Mouse (Mus musculus) right cerebral cortex, adult 18-20 months (tissue): ENCODE results near the gene Fem1b.

Experiments
- DNase-seq: peaks from one replicate; pipeline ENCODE4 v3.0.0; 2022; ENCODE audit warnings: mixed read lengths

The Fem1b gene

DNA sequence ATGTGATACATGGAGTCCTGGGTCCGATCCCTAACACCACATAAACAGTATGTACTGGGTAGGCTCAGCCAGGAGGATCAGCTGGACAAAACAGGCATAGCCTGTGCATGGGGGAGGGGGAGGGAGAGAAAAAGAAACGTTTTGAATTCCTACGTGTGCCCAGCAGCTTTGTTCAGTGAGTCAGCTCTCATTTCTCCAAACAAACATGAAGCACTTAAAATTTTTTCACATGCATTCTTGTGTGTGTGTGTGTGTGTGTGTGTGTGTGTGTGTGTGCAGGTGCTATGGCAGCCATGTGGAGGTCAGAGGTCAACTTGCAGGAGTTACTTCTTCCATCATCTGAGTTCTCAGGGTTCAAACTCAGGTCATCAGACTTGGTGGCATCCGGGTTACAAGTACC lies 36.3 kb downstream of the Fem1b start:
- DNase-seq = no peak

GRCm38 (mm10) chr9:62772746-62773145 lies 39.0 kb downstream of the Fem1b start:
- DNase-seq = no peak

DNA sequence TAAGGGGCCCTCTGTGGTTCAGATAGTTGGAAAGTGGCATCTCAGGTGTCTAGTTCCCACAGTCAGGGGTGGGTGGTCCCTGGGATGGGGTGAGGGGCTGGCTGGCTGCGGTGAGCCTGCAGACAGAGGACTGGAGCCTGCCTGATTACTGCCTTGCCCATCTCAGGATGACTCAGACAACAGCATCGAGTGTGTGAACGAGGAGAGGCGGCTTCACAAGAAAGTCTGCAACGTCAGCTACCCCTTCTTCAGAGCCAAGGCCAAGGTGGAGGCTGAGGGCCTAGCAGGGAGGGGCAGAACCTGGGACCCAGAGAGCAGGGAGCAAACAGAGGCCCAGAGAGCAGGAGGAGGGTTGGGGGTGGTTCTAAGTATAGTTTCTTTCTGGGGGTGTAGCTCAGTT lies 43.4 kb downstream of the Fem1b start:
- no peak for DNase-seq

DNA sequence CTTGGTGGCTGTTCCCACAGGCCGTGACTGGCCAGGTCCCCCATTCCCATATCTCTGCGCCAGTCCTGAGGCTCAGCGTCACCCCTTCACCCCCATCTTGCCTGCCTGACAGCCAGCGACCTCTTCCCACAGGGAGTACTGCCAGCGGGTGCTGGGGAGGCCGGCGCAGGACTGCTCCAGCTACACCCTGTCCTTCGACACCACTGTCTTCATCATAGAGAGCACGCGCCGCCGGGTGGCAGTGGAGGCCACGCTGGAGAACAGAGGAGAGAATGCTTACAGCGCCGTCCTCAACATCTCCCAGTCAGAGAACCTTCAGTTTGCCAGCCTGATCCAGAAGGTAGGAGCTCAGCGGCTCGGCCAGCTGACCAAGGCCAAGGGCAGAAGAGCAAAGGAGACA lies 44.3 kb downstream of the Fem1b start:
- DNase-seq = no peak

DNA sequence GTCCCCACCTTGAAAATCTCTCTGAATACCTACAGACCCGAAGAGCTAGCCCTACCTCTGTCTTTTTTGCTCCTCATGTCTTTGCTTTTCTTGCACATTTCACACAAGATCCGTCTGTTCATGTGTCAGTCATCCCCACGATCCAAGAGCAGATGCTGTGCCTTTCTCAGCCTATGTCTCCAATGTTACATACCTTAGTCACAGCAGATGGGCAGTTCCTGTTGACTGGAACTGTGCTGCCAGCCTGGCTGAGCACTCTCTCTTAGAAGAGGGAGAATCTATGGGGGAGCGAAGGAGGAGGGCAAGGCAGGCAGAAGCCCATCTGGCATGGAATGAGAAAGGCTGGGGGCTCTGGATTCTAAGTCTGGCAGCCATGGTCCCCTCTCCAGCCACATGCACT lies 46.4 kb downstream of the Fem1b start:
- DNase-seq = peak; percentile 66

DNA sequence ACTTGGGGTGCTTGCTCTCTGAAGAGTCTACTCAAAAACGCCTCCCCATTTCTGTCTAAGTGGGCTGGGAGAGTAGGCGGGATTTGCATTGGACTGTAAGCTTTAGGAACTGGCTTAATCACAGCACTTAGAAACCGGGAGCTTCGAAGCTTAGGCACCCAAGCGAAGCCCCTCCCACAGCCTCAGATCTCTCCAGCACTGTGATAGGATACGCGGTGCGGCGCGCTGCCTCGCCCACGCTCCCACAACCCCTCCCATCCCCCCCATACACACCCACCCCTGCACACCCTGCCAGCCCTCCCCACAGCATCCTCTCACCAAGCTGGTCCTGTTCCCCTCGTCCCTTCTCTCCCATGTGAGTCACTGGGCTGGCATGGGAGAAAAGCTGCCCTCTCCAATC lies 48.3 kb downstream of the Fem1b start:
- DNase-seq = peak; percentile 75

GRCm38 (mm10) chr9:62759601-62760000 lies 52.1 kb downstream of the Fem1b start:
- DNase-seq = no peak

DNA sequence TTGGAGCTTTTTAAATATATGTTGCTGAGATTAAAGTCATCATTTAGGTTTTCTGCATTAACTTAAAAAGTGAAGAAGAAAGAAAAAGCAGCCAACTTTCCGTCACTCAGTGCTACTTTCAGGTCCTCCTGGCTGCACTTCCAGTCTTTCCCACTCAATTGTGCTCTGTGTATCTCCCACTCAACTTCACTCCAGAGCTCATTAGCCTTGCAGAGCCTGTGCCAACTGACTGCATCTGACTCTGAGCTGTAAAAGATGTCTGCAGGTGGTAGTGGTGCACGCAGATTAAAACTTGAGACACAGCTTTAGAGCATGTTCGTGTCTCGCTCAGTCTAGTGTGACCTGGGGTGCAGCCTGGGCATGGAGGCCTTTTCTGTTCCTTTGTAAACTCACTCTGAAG lies 53.4 kb downstream of the Fem1b start:
- peak; percentile 87 for DNase-seq

GRCm38 (mm10) chr9:62750381-62750780 lies 61.4 kb downstream of the Fem1b start:
- DNase-seq = no peak

DNA sequence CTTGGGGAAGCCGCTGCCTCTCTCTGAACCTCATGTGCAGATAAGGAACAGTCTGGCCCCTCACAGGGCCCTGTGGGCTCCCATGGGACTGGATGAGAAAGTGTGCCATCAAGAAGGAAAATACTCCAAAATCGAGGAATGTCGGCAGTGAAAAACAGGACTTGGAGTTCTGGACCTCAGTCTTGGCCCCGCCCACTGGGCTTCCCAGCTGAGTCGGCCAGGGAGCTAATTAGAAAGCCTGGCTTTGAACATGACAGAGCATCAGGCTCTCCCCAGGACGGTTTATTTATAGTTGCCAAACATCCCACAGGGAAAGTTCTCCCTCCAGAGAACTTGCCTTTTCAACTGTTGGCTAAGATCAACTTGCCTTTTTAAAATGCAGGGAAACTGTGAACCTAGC lies 62.1 kb downstream of the Fem1b start:
- no peak for DNase-seq

- DNase-seq = no peak
These were observed 65.1 kb downstream of the Fem1b start for GRCm38 (mm10) chr9:62746646-62747045.

- DNase-seq = no peak
These were observed 67.0 kb downstream of the Fem1b start for GRCm38 (mm10) chr9:62744558-62745275.
